Mouse (Mus musculus) ES-E14 (cell line): Measurements from ENCODE around the gene Dock4. TPM values are rescaled to one million over a fixed set of nuclear protein-coding genes. Genes with fewer than 3 reads are reported as not detected.

Experiments used
- DNase-seq: peaks from one replicate; pipeline ENCODE4 v3.0.0-alpha.2; 2013; ENCODE audit warnings: low read depth, low spot score
- H3K27ac ChIP-seq: 2 replicates; pipeline ENCODE4 v1.5.1; 2012; ENCODE audit warnings: low read depth, mild to moderate bottlenecking, low read length, moderate library complexity, mixed read lengths; ENCODE audit not compliant: poor library complexity, insufficient read depth, severe bottlenecking
- H3K36me3 ChIP-seq: 2 replicates; pipeline ENCODE4 v1.6.1; 2012; ENCODE audit warnings: mild to moderate bottlenecking, low read length, moderate library complexity, mixed read lengths; ENCODE audit not compliant: control insufficient read depth, poor library complexity, insufficient read depth, severe bottlenecking
- H3K4me1 ChIP-seq, 2 experiments: fragments of 150-350 bp in 1 of 2; sonication (generic) in 1 of 2; 2 replicates each; pipeline ENCODE4 v1.6.1; 2012; ENCODE audit warnings: low read length in 2 of 2, mild to moderate bottlenecking in 1 of 2, mixed read lengths in 1 of 2; ENCODE audit not compliant: control insufficient read depth in 2 of 2, insufficient read depth in 2 of 2, poor library complexity in 1 of 2
- H3K4me3 ChIP-seq, 2 experiments: fragments of 150-350 bp in 1 of 2; sonication (generic) in 1 of 2; 2 replicates each; pipeline ENCODE4 v1.5.1; 2012; ENCODE audit warnings: low read length in 2 of 2, low read depth in 1 of 2, mild to moderate bottlenecking in 1 of 2, mixed read lengths in 1 of 2; ENCODE audit not compliant: insufficient read depth in 1 of 2, poor library complexity in 1 of 2, severe bottlenecking in 1 of 2
- H3K9ac ChIP-seq: 2 replicates; pipeline ENCODE4 v1.6.1; 2012; ENCODE audit warnings: low read depth, mild to moderate bottlenecking, low read length, mixed read lengths; ENCODE audit not compliant: poor library complexity, insufficient read depth, severe bottlenecking
- H3K9me3 ChIP-seq: fragments of 150-350 bp; sonication (generic); 2 replicates; pipeline ENCODE4 v1.6.1; 2012; ENCODE audit warnings: low read depth, mild to moderate bottlenecking, low read length; ENCODE audit not compliant: control insufficient read depth, insufficient read depth
- CHD2 ChIP-seq: IDR thresholded peaks from 2 replicates; pipeline ENCODE4 v1.6.1; 2014; ENCODE audit warnings: mild to moderate bottlenecking, low read depth, low read length, inconsistent platforms
- HCFC1 ChIP-seq: IDR thresholded peaks from 2 replicates; pipeline ENCODE4 v1.6.1; 2012; ENCODE audit warnings: low read length, inconsistent platforms, borderline replicate concordance; ENCODE audit not compliant: insufficient read depth
- MAFK ChIP-seq: IDR thresholded peaks from 2 replicates; pipeline ENCODE4 v1.6.1; 2014; ENCODE audit warnings: mild to moderate bottlenecking, low read depth, low read length, inconsistent platforms; ENCODE audit not compliant: insufficient read depth
- ZC3H11A ChIP-seq: IDR thresholded peaks from 2 replicates; pipeline ENCODE4 v1.6.1; 2012; ENCODE audit warnings: low read depth, mild to moderate bottlenecking, inconsistent platforms, low read length, borderline replicate concordance
- ZNF384 ChIP-seq: IDR thresholded peaks from 2 replicates; pipeline ENCODE4 v1.6.1; 2012; ENCODE audit warnings: low read depth, low read length, inconsistent platforms
- in situ Hi-C, 2 experiments: fragments of 600-800 bp; cut with MboI; formaldehyde crosslinking; loops; one replicate each; pipeline ENCODE4 v1.15.1; 2025; ENCODE audit warnings: low sequenced_read_pairs in 2 of 2, inconsistent platforms in 1 of 2; ENCODE audit not compliant: unreplicated experiment in 2 of 2
- total RNA-seq: library from RNA; depleted of rRNA; stranded (reverse); fragments of 300-350 nt; gene quantifications from 2 replicates; pipeline ENCODE4 v1.2.3, GENCODE M21; 2012

Gene Dock4
- total RNA-seq, 1 experiment: 7.9 TPM

DNA sequence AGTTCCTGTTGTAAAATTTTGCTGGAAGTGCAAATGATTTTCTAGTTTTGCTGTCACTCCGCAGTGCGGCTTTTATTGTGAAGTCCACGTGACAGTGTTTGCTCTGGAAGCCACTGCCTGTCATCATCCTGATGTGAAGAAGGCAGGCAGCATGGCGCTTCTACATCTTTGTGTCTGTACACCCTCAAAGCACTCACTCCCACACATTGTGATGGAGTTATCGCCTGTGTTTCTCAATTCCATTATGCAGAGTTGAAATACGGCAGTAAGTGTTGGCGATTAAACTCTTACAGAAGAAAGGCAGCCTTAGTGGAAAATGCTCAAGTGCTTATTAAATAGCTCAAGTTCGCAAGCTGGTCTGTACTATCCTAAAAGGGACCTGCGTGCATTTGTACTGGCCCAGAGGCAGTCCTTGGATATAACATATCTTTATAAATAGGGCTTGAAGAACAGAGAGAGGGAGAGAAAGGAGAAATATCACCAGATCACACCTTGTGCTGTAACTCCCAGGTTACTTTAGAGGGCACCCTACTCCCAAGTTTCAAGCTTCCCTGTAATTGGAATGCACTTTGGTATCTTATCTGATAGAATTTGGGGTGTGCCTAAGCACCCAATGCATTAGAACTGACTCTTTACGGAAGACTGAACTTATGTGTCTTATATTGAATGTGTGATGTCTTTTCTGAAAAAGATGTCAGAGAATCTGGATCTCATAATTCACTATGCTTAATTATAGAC is 396.7 kb downstream of the Dock4 start:
- Histone ChIP-seq H3K4me1 (peaks cover 0 to 2% of the 10 kb centered on the region in 2 experiments; a peak in 1 of 4 replicates), H3K9ac (no peak overlapping the region), H3K27ac (no peak overlapping the region), H3K4me3 (no peak overlapping the region), H3K9me3 (no peaks in the 10 kb centered on the region), H3K36me3 (no peaks in the 10 kb centered on the region)
- in situ Hi-C loops: loop anchor here (5.0 to 25.0 kb wide), 3 partner anchors 370 to 645 kb away; partner anchors contain the start of gene Lrrn3 (in 2 of the 2)
- DNase-seq: no peak
- TF ChIP-seq ZC3H11A: peak; percentile 83; the same call in 1 of the 2 replicates
- TF ChIP-seq CHD2: no peak

DNA sequence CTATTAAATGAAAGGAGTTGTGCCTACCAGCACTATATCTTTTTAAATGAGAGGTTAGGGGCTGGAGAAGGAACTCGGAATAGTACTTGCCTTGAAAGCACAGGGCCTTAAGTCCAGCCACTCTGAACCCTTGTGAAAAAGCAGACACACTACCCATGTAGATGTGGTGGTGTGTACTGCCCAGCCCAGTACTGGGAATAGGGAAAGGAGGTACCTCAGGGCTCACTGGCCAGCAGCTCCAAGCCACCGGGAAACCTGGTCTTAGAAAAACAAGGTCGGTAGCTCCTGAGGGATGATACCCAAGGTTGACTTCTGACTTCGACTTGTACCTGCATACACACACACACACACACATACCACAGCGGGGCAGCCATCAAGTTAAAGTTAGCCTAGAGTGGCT is 397.2 kb downstream of the Dock4 start:
- in situ Hi-C loops: loop anchor here (5.0 to 25.0 kb wide), 3 partner anchors 369 to 644 kb away; partner anchors contain the start of gene Lrrn3 (in 2 of the 2)
- TF ChIP-seq ZC3H11A (no peak), CHD2 (no peak), MAFK (no peak), HCFC1 (no peak), ZNF384 (no peak)

DNA sequence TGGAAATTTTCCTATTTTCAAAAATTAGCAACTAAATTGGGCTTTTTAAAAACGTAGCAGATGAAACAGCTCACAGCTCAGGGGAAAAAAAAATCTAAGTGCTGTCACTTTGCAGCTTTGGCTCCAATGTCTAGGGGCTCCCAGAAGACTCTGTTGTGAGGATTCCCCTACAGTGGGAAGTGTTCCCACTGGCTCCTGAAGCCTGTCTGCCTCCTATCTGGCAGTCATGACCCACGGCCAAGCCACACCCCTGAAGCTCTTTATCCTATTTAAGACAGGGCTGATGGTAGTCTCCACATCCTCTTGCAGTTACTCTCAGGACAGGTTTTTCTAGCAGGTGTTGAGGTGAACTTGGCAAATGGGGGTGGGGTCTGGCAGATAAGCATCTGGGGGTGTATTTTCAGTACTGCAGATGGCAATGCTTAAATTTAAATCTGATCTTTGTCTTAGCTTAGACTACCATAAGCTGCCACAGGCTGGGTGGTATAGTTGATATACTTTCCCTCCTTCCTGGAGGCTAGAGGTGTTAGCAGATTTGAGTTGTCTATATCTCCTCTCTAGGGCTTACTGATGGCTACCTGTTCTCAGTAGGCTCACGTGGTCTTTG is 397.8 kb downstream of the Dock4 start:
- no peak overlapping the region for H3K27ac ChIP-seq
- in situ Hi-C loops: loop anchor here (5.0 to 25.0 kb wide), 3 partner anchors 369 to 644 kb away; partner anchors contain the start of gene Lrrn3 (in 2 of the 2)
- no peak for DNase-seq
- TF ChIP-seq CHD2 (no peak), ZNF384 (no peak), ZC3H11A (no peak), MAFK (no peak), HCFC1 (no peak)
- no peak overlapping the region for H3K4me3 ChIP-seq
- no peaks in the 10 kb centered on the region for H3K36me3 ChIP-seq
- no peak overlapping the region for H3K9ac ChIP-seq
- no peaks in the 10 kb centered on the region for H3K9me3 ChIP-seq
- H3K4me1 ChIP-seq: peaks cover 0 to 2% of the 10 kb centered on the region in 2 experiments; a peak in 1 of 4 replicates

More for the DNA sequence above, 397.2 kb downstream of the Dock4 start:
- no peak for DNase-seq
- H3K9ac ChIP-seq: no peak overlapping the region
- H3K4me3 ChIP-seq: no peak overlapping the region
- H3K36me3 ChIP-seq: no peaks in the 10 kb centered on the region
- peaks cover 0 to 2% of the 10 kb centered on the region in 2 experiments; a peak in 1 of 4 replicates for H3K4me1 ChIP-seq
- no peaks in the 10 kb centered on the region for H3K9me3 ChIP-seq
- no peak overlapping the region for H3K27ac ChIP-seq

DNA sequence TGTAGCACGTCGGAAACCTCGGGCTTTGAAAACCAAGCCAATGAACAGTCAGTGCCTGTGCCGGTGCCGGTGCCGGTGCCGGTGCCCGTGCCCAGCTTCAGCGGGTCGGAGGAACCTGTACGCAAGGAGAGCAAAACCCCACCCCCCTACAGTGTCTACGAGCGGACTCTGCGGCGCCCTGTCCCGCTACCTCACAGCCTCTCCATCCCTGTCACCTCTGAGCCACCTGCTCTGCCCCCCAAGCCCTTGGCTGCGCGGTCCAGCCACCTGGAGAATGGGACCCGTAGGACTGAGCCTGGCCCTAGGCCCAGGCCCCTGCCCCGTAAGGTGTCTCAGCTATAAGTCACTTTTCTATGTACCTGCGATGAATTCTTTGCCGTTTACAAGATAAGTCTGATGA is 398.6 kb downstream of the Dock4 start:
- Histone ChIP-seq H3K4me3 (peak overlapping the region; percentile 15 to 38; a peak in 3 of 4 replicates), H3K9ac (peak overlapping the region; percentile 30; the same call in 1 of the 2 replicates)

More for the DNA sequence above, 398.6 kb downstream of the Dock4 start:
- Histone ChIP-seq H3K9me3 (no peaks in the 10 kb centered on the region), H3K27ac (no peak overlapping the region), H3K36me3 (no peaks in the 10 kb centered on the region), H3K4me1 (peaks cover 0 to 2% of the 10 kb centered on the region in 2 experiments; a peak in 1 of 4 replicates)
- DNase-seq: no peak
- in situ Hi-C loops: loop anchor here (5.0 to 25.0 kb wide), 3 partner anchors 368 to 643 kb away; partner anchors contain the start of gene Lrrn3 (in 2 of the 2)
- TF ChIP-seq ZC3H11A (no peak), MAFK (no peak), HCFC1 (no peak), ZNF384 (no peak), CHD2 (no peak)
